Mouse (Mus musculus) C2C12 (cell line): ENCODE results near the gene Ephb6.

Source experiments
- CEBPB ChIP-seq: IDR thresholded peaks from one replicate; pipeline ENCODE4 v1.6.1; 2011; ENCODE audit warnings: low read depth, mild to moderate bottlenecking, control low read depth, moderate library complexity
- CTCF ChIP-seq: IDR thresholded peaks from one replicate; pipeline ENCODE4 v1.5.1; 2011; ENCODE audit not compliant: control insufficient read depth, insufficient read depth, insufficient read length
- FOSL1 ChIP-seq: IDR thresholded peaks from one replicate; pipeline ENCODE4 v1.8.0; 2011; ENCODE audit warnings: mild to moderate bottlenecking, low read length; ENCODE audit not compliant: poor library complexity, insufficient read depth, severe bottlenecking
- MYOD1 ChIP-seq: IDR thresholded peaks from one replicate; pipeline ENCODE4 v1.6.1; 2011; ENCODE audit warnings: low read depth; ENCODE audit not compliant: control insufficient read depth, insufficient read length

DNA sequence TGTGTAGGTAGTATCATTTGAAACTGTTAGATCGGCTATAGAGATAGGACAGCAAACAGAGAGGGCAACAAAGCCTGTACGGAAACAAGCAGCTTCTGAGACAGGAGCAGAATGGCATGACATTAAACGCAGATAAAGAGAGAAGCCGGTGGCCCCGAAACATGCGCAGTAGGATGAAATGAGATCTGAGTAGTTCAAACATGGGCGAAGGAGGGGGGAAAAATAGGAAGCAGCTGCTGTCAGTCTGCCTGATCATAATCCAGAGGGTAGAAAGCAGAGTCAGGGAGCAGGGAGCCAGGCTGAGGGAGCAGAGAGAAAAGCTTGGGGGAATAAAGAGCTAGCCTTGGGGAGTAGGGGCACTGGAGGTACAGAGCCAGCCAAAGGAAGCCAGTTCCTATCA lies 24.0 kb upstream of the Ephb6 start:
- TF ChIP-seq CTCF = no peak
- TF ChIP-seq MYOD1 = no peak
- no peak for TF ChIP-seq CEBPB
- no peak for TF ChIP-seq FOSL1
